Mouse (Mus musculus) ES-Bruce4 (cell line): ENCODE measurements around the gene Dlgap4. TPM values are rescaled to one million over a fixed set of nuclear protein-coding genes. Genes with fewer than 3 reads are reported as not detected.
"Not testable (repeated sequence)": the region's sequence is repeated elsewhere in the genome, so short reads cannot be mapped to it uniquely, and the experiment has no call there.

ENCODE experiments used
- H3K27ac ChIP-seq: 2 replicates; pipeline ENCODE4 v1.5.1; 2012; ENCODE audit warnings: low read length, inconsistent platforms; ENCODE audit not compliant: insufficient read depth
- H3K27me3 ChIP-seq: 2 replicates; pipeline ENCODE4 v1.6.1; 2012; ENCODE audit warnings: mild to moderate bottlenecking, low read length, inconsistent platforms; ENCODE audit not compliant: control insufficient read depth, poor library complexity, insufficient read depth, severe bottlenecking
- H3K36me3 ChIP-seq: 2 replicates; pipeline ENCODE4 v1.6.1; 2012; ENCODE audit warnings: inconsistent platforms, mild to moderate bottlenecking, low read length, moderate library complexity; ENCODE audit not compliant: control insufficient read depth, poor library complexity, insufficient read depth, severe bottlenecking
- H3K4me1 ChIP-seq: one replicate; pipeline ENCODE4 v1.8.1; 2011; ENCODE audit warnings: low read length; ENCODE audit not compliant: control insufficient read depth, insufficient read depth
- H3K4me3 ChIP-seq: 2 replicates; pipeline ENCODE4 v1.5.1; 2011; ENCODE audit warnings: low read depth, mild to moderate bottlenecking, low read length
- H3K9ac ChIP-seq: 2 replicates; pipeline ENCODE4 v1.6.1; 2012; ENCODE audit warnings: low read depth, mild to moderate bottlenecking, inconsistent platforms; ENCODE audit not compliant: poor library complexity, severe bottlenecking
- H3K9me3 ChIP-seq: replicated peaks from 2 replicates; pipeline ENCODE4 v1.6.1; 2012; ENCODE audit warnings: mild to moderate bottlenecking, low read length, inconsistent platforms; ENCODE audit not compliant: control insufficient read depth, poor library complexity, insufficient read depth, severe bottlenecking
- CTCF ChIP-seq: IDR thresholded peaks from one replicate; pipeline ENCODE4 v1.8.1; 2011; ENCODE audit warnings: low read depth, low read length
- EP300 ChIP-seq: IDR thresholded peaks from 2 replicates; pipeline ENCODE4 v1.6.1; 2011; ENCODE audit warnings: low read depth, low read length; ENCODE audit not compliant: insufficient read depth
- POLR2A ChIP-seq: IDR thresholded peaks from one replicate; pipeline ENCODE4 v1.8.1; 2011; ENCODE audit warnings: low read length; ENCODE audit not compliant: insufficient read depth
- polyA plus RNA-seq: library from polyadenylated mRNA; stranded (reverse); fragments of >200 nt; gene quantifications from 2 replicates; pipeline ENCODE4 v1.2.4, GENCODE M21; 2011; ENCODE audit warnings: low read depth; ENCODE audit not compliant: missing spikeins, insufficient read depth, insufficient read length

Dlgap4 gene
- polyA plus RNA-seq, 1 experiment = 60.6 TPM

DNA sequence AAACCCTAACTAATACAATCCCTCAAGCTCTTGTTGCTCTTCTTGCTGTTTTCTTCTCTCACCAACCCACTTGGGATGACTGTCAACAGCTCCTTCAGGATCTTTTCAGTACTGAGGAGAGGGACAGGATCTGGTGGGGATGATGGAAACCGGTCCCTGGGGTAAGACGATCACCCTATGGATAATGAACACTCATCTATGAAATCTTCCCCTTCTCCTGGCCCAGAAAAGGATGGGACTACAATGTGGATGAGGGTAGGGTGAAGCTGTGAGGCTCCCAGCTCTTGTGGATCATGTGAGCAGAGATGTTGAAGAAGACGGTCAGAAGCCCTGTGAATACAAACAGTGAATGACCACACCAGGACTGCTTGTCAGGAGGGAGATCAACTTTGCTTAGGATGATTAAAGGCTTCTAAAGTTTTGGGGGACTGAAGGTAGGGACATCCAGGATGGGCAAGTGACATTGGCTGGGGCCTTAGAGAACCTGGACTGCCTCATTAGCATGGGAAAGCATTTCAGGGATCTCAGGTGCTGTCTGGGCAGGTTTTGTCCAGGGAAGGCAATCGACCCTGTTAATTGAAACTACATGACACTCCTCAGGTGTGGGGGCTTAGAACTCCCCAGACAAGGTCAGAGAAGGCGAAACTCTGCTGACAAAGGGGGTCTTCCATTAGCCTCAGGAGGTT is 173.7 kb downstream of the Dlgap4 start:
- Histone ChIP-seq H3K9ac (no peak overlapping the region), H3K4me3 (no peak overlapping the region), H3K27ac (no peak overlapping the region), H3K36me3 (no peaks in the 10 kb centered on the region), H3K4me1 (no peaks in the 10 kb centered on the region), H3K27me3 (no peaks in the 10 kb centered on the region), H3K9me3 (peaks cover 12% of the 10 kb centered on the region)
- no peak for TF ChIP-seq POLR2A
- no peak for TF ChIP-seq CTCF
- TF ChIP-seq EP300 = no peak

DNA sequence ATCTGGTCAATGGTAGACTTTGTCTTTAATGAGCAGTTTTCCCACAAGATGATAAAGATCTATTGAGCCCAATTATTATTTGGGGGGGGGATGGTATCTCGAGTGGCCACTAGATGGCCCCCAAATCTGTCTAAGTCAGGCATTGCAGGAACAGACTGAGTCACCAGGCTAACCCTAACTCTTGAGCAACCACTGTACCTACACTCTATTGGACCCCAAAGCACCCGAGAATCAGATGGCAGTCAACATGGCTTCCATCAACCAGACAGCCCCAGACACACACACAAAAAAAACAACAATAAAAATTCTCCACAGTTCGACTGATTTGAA is 174.2 kb downstream of the Dlgap4 start:
- no peaks in the 10 kb centered on the region for H3K27me3 ChIP-seq
- H3K9ac ChIP-seq = no peak overlapping the region
- H3K36me3 ChIP-seq = no peaks in the 10 kb centered on the region
- H3K9me3 ChIP-seq = peaks cover 12% of the 10 kb centered on the region
- no peak overlapping the region for H3K4me3 ChIP-seq
- peak; percentile 23 for TF ChIP-seq CTCF
- no peak for TF ChIP-seq POLR2A
- no peak overlapping the region for H3K27ac ChIP-seq
- no peaks in the 10 kb centered on the region for H3K4me1 ChIP-seq

DNA sequence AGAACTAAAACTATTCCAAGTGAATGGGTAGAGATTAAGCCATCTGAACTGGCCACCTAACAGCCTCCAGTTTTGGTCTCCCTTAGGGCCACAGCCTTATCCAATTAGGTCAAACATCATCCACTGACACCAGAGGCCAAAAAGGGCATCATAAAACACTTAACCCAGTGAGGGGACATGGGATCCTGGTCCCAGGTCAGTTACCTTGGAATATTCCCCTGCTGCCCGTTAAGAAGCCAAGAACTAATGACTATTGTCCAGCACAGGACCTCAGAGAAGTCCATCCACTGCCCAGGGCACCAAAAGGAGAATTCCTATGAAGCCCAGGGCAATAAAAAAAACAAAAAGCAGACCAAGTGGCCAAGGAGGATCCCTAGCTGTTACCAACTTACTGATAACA is 175.3 kb downstream of the Dlgap4 start:
- Histone ChIP-seq H3K9me3 (peaks cover 12% of the 10 kb centered on the region), H3K9ac (no peak overlapping the region), H3K27me3 (no peaks in the 10 kb centered on the region), H3K4me1 (no peaks in the 10 kb centered on the region), H3K4me3 (no peak overlapping the region), H3K36me3 (no peaks in the 10 kb centered on the region), H3K27ac (no peak overlapping the region)
- TF ChIP-seq EP300 (no peak), CTCF (no peak), POLR2A (no peak)

DNA sequence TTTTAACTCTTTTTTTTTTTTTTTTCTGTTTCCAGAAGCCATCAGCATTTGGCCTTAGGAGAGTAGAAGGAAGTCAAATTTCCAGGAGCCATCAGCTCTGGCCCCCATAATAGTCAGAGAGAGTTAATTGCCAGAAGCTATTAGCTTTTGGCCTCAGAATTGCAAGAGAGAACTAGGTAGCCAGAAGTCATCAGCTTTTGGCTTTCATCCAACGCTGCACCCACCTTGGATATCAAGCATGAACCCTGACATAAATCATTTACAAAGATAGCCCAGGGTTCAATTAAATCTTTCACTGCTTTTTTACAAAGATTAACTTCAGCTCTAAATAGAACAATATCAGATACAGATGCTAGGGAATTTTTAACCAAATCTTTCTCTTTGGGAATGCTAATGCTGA is 185.0 kb downstream of the Dlgap4 start:
- TF ChIP-seq POLR2A (no peak), EP300 (no peak), CTCF (no peak)
- Histone ChIP-seq H3K27me3 (no peaks in the 10 kb centered on the region), H3K27ac (no peak overlapping the region), H3K4me1 (no peaks in the 10 kb centered on the region), H3K4me3 (no peak overlapping the region), H3K9me3 (peaks cover 9% of the 10 kb centered on the region; the same call in 1 of the 2 replicates), H3K36me3 (no peaks in the 10 kb centered on the region), H3K9ac (no peak overlapping the region)

DNA sequence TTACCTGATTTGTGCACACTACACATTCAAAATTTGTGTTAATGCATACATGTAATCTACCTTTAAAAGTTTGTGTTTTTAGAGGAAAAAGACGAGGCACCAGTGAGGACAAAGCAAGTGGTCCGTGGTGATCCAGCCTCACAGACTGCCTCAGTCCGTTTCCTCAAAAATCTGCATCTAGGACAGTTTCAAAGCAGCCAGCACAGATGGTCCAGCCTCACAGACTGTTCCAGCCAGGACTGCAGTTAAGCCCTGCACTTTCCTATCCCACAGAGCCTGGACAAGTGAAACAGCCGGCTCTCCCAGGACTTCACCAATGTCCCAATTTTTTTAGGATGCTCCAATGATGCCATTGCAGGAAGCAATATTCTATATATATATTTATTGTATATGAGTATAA is 187.5 kb downstream of the Dlgap4 start:
- Histone ChIP-seq H3K4me1 (no peaks in the 10 kb centered on the region), H3K9me3 (peaks cover 9% of the 10 kb centered on the region; the same call in 1 of the 2 replicates), H3K27ac (no peak overlapping the region), H3K27me3 (no peaks in the 10 kb centered on the region), H3K4me3 (no peak overlapping the region), H3K36me3 (no peaks in the 10 kb centered on the region), H3K9ac (no peak overlapping the region)
- TF ChIP-seq POLR2A (no peak), CTCF (no peak), EP300 (no peak)

DNA sequence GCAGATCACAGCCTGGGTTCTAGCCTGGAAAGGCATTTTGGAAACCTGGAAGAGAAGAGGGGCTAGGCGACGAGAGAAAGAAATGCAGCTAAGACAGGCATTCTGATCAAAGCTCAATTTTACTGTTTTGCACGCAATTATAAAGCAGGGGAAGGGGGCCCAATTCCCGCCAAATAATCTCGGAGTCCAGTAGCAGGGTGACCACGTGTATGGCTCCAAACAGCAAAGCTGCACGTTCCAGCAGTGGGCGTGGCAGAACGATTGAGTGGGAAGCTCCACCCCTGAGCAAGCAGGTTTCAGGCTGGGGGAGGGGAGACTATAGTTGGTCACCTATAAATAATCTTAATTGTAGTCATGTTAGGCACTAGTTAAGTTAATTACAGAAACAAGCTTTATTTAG is 188.6 kb downstream of the Dlgap4 start:
- not testable (repeated sequence) for H3K36me3 ChIP-seq, H3K9ac ChIP-seq, H3K4me3 ChIP-seq, H3K27ac ChIP-seq, H3K9me3 ChIP-seq, H3K27me3 ChIP-seq, H3K4me1 ChIP-seq
- 0 out of 2 replicates have a peak, but pooled peaks have one; percentile 21 for TF ChIP-seq EP300
